Mouse (Mus musculus): ENCODE results near the gene Dera.

The Dera gene

DNA sequence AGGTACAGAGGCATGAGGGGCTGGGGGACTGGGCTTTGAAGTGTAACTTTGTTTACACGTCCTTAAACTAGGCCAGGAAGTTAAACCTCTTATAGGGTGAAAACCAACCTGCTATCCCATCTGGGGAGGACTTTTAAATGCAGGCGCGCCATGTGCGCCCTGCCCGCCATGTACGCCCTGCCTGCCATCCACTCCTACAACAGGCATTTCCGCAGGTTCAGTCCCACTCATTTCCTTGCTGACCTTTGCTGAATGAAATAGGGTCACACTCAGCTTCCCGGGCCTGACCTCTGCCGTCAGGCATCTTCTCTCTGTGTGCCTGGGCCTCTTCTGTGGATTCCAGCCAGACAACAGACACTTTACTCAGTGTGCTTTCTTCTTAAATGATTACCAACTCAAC lies 50.3 kb downstream of the Dera start:
- DNase-seq (ENCODE audit: extremely low read depth, low read depth, low spot score) = no peak

DNA sequence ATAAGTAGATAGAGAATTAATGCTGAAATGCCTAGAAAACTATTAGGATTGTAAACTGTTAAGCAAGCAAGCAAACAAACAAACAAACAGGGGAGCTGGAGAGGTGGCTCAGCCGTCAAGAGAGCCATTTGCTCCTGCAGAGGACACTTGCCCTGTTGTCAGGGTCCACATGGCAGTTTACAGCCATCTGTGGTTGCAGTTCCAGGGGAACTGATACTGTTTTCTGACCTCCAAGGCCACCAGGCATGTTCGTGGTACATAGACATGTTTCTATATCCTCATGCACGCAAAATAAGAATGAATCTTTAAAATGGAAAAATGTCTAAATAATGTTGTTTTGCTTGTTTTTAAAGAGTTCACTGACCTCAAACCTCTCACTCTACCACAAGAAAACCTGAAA lies 52.0 kb downstream of the Dera start:
- DNase-seq (ENCODE audit: extremely low read depth, low read depth, low spot score) = no peak

DNA sequence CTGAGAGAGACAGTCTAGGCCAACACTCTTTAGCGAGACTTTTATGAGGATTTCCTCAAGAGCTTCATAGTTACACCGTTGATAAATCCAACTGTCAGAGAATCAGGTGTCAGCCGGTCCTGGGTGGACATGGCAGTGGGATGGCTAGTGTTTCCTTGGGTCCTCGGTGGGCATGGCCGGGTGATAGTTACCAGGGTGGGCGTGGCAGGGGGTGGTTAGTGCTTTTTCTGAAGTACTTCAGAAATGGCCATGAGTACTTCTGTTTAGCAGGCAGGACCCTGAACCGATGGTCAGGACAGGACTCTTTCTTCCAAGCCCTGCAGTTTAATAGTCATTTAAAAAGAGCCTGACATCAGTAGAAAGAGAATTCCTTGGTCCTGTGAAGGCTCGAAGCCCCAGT lies 52.5 kb downstream of the Dera start:
- no peak for DNase-seq (ENCODE audit: extremely low read depth, low read depth, low spot score)

DNA sequence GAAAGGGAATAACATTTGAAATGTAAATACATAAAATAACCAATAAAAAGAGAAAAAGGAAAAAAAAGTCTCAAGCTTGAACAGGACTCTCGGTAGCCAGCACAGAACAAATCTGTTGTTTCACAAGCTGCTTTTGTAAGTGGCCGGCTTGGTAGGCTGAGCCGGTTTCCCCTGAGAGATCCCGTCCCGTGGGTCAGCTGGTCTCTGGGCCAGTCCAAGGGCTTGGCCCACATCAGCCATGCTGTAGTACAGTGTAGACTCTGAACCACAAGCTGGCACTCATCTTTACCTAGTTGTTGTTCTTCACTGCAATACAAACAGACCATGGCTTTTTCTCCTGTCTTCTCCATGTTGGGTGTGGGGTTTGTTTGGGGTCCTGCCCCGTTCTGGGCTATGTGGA lies 53.0 kb downstream of the Dera start:
- DNase-seq (ENCODE audit: extremely low read depth, low read depth, low spot score) = no peak

DNA sequence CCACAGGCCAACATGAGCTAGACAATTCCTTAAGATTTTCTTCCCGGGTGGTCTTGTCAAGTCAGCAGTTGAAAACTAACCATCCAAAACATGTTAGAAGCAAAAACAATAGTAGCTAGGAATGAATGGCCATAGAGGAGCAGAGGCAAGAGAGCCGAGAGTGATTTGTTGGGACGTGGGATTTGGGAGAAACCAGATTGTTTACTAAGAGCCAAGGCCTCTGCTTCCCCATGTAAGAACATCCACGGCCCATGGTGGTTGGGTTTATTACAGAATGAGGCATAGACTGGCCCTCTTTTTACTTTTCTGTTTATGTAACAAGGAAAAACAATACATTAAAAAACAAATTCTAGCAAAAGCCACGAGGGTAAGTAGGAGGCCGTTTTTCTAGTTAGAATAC lies 54.4 kb downstream of the Dera start:
- DNase-seq (ENCODE audit: extremely low read depth, low read depth, low spot score) = no peak

DNA sequence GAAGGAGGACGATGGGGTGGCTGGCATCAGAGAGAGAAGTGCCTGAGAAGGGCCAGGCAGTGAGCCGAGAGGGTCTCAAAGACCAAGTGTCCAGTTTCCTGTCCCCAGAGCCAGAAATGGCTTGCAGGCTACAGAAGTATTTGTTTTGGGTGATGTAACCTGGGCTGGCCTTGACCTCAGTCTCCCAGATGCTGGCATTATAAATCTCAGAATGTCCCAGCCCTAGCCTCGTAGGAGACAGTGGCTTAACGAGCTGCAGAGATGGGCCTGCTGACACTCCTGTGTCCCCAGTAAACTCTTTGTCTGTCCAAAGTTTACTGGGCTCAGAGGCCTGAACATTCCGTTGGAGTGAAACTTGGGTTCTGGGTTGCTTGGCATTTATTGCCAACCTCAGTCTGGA lies 55.8 kb downstream of the Dera start:
- DNase-seq (ENCODE audit: extremely low read depth, low read depth, low spot score) = no peak

DNA sequence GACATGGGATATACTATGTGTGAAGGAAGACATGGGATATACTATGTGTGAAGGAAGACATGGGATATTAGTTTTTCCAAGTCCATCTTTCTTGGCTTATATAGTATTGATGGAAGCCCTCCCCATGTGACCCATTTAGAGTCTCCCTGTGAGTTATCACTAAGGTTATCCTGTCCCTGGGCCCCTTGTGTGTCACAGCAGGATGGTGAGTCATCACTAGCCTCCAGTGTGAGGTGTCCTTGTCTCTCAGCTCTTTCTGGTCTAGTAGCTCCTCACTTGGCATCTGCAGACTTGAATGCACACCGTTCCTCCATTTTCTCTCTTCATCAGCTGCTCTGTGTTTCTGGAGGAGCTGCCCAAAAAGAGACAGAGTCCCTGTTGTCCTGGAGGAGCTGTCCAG lies 59.7 kb downstream of the Dera start:
- no peak for DNase-seq (ENCODE audit: extremely low read depth, low read depth, low spot score)

DNA sequence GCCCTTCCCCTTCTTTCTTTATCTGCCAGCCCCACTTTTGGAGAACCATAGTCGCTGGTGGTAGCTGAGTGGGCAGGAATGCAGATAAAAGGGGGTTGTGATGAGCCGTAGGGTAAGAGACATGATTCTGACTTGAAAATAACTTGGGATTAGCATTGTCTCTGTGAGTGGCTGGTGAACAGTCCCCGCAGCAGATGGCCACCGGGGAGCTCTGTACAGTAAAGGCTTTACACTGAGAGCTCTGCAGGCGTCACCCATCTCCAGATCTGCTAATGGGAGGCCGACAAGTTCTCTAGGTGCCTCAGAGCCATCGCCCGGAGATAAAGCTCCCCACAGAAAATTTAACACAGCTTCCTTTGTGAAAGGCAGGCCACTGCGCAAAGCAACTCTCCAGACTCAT lies 62.2 kb downstream of the Dera start:
- DNase-seq (ENCODE audit: extremely low read depth, low read depth, low spot score) = no peak

DNA sequence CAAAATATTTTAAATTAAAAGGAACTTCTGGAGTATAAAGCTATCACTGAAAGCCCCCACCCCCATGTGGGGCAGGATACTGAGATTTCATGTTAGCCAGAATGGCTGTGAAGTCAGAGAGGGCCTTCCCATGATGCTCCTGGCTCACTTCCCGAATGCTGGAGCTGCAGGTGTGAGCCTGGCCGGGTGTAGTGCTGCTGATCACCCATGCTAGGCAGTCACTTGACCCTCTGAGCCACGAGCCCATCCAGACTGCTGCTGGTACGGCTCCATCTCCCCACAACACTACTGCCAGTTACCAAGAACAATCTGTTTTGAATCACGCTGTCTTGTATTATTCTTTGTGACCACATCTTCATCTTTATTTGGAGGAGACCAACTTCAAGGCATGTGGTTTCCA lies 68.2 kb downstream of the Dera start:
- DNase-seq (ENCODE audit: extremely low read depth, low read depth, low spot score) = no peak

DNA sequence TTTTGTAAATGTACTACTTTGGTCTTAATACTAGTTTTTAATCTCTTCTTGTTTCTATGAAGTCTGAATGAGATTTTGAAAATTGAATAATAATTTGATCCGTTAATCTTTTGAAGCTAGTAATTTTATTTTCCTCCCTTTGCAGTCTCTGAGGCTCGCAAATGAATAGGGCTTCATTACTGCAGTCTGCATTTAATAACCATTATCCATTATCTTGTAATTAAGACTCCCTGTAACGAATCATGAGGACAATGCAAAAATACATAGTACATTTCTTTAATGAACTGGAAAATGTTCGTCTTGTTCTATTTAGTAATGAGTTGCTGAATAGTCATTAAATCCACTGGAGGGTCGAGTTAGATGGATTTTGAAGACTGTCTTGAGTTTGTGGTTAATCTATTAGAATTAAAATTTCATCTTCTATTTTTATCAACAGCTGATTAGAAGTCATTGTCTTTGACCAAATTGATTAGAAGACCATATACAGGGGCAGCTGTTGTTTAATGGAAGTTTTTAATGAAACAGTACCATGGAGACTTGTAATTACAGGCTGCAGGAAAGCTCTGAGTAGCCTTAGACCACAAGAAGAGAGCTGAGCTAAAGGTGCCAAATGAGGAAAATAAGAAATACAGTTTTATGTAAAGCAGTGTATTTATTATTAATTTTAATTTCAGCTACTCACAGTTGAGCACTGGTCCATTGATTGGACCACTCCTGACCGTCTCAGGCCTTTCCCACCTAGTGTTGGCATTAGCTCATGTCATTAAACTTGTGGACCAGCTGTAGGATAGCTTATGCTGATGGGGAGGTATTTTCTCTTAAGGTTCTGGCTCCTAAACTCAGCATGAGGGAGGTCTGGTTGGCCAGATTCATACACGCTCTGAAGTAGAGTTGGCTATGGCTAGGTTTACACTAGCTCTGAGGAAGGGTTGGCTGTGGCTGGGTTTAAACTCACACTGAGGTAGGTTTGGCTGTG lies 70.0 kb downstream of the Dera start:
- DNase-seq (ENCODE audit: extremely low read depth, low read depth, low spot score) = no peak

DNA sequence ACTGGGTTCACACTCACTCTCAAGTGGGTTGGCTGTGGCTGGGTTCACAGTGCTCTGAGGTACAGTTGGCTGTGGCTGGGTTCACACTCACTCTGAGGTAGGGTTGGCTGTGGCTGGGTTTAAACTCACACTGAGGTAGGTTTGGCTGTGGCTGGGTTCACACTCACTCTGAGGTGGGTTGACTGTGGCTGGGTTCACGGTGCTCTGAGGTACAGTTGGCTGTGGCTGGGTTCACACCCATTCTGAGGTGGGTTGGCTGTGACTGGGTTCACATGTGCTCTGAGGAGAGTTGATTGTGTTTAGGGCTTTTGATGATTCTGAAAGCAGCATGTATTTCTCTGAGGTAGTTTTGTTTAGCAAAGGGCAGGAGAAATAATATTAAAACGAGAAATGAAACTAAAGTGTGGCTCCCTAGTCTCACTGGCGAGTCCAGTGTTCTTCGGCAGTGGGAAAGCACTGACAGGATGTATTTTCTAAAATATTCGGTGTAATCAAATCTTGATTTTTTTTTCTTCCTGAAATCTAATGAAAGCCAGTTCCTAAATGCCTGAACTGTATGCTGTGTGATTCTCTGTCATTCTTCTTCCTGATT lies 70.8 kb downstream of the Dera start:
- DNase-seq (ENCODE audit: extremely low read depth, low read depth, low spot score) = no peak

DNA sequence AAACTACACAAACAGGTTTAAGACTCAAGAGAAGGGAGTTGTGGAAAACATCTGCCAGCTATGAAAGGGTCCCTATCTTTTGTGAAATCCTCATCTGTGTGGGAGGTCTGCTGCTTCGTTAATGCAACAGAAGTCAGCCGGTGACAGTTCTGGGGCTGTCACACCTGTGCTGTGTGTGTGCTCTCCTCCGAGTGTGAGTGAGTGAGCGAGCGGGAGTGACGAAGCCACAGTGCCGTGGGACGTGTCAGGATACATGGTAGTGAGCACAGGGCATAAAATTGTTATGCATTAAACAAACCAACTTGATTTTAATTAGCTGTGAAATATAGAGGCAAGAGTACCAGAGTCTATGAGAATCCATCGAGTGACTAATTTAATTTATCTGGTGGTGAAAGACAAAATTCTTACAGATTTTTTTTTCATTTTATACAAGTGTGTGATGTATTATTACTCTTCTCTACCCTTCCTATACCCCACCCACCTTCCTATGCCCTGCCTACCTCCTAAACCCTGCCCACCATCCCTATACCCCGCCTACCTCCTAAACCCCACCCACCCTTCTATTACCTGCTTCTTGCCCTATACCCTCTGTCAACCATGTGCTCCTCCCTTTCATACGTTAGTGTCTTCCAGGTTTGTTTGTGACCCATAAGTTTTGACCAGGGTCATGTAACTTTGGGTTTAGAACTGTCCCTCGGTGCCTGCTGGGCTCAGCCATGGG lies 74.9 kb downstream of the Dera start:
- DNase-seq (ENCODE audit: extremely low read depth, low read depth, low spot score) = no peak

DNA sequence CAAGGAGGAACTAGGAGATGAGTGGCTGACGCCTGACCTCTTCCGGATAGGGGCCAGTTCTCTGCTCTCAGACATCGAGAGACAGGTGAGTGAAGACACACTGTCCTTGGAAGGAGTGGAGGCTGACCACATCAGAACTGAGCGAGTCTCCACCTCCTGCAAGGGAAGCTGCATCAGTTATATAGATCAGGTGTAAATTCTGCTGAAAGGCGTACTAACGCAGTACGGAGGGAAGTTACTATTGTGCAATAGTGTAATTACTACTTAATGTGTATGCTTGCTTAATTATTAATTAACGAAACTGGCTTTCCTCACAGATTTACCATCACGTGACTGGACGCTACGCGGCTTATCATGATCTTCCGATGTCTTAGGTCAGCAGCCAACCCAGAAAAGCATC lies 82.5 kb downstream of the Dera start:
- DNase-seq (ENCODE audit: extremely low read depth, low read depth, low spot score) = no peak

DNA sequence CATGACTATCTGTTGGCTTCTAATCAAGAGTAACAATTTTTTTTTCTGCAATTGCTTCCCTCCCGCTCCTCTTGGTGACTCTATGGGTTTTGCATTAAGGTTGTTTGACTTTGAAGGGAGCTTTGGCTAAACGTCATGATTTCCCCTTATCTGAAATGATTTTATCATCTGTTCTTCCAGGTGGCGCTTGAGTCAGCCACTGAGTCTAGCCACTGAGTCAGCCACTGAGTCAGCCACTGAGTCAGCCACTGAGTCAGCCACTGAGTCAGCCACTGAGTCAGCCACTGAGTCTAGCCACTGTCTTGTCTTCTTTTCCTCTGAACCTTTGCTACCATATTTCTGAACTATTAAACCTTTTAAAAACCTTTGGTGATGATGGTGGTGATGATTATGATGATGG lies 89.0 kb downstream of the Dera start:
- DNase-seq (ENCODE audit: extremely low read depth, low read depth, low spot score) = no peak

DNA sequence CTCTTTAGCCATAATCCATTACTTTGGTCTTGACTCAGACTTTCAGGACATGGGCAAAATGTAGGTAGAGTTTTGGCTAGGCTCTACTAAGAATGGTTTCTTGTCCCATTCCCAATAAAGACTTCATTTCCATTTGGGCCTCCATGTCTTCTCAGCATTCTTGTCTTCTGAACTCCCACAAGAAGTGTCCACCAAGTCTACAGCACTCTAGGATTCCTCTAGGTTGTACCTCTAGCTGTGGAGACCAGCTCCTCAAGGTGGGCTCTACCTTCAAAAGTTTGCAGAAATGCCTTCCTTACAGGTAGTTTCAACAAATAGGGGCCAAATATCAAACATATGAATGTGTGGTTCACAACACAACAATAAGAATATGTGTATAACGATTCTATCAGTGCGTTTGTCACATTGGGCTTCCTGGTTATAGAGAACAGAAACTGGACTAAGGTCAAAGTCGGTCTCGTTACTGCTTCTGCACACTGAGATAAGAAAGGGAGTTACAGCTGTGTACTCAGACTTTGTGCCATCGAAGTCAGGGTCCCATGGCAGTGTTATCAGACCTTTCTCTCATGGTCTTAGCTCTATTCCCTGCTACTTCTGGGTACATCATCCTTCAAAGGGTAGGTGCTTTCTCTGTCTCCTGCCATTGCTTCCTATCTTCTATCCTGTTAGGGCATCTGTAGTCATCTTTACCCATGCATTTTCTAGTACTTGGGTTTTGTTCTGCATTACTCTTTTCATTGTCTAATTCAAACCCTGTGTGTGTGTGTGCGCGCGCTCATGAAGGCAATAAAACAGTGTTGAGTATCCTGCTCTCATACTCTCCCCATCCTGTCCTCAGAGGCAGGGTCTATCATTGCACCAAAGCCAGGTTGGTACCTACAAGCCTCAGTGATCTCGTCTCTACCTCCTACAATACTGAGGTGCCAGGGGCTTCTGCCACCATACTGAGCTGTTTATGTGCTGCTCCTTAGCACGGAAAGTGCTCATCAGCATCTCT lies 103.2 kb downstream of the Dera start:
- no peak for DNase-seq (ENCODE audit: extremely low read depth, low read depth, low spot score)

DNA sequence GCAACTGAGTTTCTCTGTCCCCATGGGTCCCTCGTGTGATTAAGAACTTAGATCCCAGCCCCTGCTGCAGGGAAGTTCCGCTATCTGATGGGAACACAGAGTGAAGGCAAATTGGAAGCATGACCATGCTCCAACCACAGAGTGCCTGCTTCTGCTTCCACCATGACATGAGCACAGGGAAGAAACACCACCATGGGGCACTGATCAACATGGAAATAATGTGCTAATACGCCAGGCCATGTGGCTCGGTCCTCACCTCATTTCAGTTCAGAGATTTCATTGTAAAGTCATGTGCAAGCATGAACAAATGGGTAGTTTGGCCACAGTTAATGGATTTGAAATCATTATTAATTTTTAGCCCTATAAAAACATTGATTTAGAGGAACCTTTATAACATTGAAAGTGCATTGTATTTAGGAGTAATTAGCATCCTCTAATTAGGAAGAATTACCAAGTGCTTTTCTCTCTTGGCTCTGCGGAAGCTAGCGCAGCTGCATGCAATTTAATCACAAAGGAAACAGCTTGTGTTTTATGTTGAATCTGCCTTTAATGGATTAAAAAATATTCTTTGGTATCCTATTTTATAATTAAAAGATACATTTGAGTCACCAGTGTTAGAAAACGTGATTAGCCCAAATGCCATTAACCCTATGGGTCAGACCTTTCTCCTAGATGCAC lies 115.7 kb downstream of the Dera start:
- no peak for DNase-seq (ENCODE audit: extremely low read depth, low read depth, low spot score)

DNA sequence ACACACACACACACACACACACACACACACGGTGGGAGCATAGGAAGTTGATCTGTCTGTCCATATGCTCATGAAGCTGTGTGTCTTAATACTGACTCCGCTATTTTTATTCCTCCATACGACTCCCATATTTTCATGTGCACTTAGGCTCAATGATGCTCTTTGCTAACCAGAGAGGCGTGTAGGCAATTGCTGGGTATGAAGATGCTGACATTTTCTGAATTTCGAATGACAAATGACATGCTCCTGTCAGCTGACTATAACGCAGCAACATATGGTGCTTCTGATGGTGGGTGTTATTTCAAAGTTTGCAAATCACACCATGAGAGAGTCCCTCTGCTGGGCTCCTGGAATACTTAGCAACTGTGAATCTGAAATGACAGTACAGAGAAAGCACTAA lies 116.3 kb downstream of the Dera start:
- no peak for DNase-seq (ENCODE audit: extremely low read depth, low read depth, low spot score)

DNA sequence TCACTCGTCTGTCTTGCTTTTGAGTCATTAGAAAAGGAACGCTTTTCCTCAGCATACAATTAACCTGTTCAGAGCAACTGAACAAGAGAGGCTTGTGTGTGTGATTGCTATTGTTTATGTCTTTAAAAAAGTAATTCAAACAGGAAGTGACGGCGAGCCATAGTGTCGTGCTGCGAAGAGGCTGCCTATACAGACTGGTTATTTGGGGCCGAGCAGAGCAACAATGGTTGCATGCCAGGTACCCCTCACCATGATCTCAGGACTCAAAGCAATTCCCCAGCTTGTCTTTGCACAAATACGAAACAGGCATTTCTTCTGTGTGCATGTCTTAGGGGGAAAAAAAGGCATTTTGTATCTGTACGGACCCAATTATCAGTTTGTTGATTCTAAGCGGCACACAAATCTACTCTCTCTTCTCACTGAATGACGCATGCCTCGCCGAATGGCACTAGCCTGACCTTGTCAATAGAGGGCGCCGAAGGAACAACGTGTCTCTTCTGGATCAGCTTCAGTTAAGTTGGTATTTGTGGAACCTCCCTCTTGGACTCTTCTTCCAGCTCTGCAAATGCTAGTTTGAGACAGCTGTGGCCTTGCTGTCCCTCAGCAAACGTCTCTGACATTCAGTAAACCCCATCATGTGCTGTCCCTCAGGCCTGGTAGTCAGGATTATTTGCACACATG lies 117.8 kb downstream of the Dera start:
- DNase-seq (ENCODE audit: extremely low read depth, low read depth, low spot score) = no peak

DNA sequence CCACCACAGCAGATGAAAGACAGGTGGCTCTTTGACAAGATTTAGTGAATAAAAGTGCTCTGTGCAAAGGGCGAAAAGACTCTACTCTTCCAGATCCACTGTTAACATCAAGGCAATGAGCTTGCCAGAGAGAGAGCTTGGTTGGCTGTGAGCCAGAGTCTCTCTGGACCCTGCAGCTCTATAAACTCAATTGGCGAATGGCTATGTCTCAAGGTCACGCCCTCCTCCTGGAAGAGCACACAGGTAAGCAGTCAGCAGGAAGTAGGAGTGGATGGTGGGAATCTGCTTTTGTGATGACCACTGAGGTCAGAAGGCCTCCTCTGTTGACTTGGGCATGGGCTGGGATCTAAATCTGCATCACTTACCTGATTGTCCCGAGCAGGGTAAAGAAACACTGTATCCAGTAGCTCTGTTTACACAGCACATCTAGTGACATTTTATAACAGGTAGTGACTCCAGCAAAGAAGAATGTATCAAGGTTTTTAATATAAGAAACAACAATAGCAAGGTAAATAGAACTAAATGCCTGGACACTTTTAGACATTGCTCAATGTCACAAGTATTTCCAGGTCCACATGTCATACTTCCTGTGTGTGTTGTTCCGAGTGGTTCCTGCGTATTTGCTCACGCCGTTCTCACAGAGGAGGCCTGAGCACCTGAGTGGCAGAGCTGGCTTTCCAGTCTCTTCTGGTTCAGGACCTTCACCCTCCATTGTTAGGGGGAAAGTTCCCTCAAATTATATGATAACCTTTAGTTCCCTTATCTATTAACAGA lies 120.3 kb downstream of the Dera start:
- no peak for DNase-seq (ENCODE audit: extremely low read depth, low read depth, low spot score)

Data from fat pad, adult 2 months (tissue).